Mouse (Mus musculus) monocyte, adult 2 months (primary cell): ENCODE measurements around the gene Pard3.

Source experiments
- DNase-seq, 2 experiments: peaks; one replicate each; pipeline ENCODE4 v3.0.0; 2022; ENCODE audit warnings: low spot score in 2 of 2, low read depth in 1 of 2

Gene Pard3

DNA sequence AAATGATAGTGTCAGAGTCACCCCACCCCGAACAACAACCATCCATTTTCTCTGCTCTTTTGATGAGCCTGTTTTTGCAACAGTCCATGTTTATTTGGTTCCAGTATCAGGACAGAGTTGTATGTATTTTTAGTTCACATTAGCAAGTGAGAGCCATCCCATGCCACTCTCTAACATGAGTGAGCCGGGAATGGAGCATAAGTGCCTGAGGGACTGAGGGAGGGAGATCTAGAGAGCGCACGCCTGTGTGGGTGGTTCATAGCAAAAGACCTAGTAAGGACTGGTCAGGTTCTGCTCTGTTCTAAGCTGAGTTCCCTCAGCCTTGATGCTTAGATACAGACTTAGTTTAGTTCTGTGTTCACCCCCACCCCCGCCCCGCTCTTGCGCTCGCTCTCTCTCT, 521.9 kb downstream of the Pard3 start:
- DNase-seq: no peak

DNA sequence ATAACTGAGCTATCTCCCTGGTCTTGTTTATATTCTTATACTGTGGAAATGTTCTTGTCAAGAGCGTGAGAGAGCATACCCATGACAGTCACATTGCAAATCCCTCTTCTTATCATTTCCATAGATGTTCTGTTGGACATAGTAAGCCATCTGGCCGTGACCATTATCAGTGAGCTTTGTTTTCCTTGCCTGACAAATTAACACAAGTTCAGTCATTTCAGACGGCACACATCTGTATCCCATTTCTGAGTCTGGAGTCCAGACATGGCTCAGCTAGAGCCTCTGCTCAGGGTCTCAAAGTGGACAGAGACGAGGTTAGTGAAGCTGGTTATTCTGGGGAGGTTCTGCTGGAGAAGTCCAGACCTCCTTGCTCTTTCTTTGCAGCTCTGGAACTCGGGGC, 523.0 kb downstream of the Pard3 start:
- DNase-seq: no peak

DNA sequence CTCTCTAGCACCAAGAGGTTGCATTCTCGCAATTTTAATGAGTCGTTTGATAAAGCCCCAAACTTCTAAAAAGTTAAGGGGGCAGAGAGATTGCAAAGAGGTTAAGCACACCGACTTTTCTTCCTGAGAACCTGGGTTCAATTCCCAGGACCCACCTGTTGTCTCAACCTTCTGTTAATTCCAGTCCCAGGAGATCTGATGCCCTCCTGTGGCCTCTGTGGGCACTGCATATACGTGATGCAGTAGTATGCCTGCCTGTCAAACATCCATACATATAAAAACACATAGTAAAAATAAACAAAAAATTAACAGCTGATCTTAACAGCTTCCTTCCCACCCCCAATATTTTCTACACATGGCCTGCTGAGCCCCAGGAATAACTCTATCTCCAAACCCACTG, 524.6 kb downstream of the Pard3 start:
- no peak for DNase-seq

DNA sequence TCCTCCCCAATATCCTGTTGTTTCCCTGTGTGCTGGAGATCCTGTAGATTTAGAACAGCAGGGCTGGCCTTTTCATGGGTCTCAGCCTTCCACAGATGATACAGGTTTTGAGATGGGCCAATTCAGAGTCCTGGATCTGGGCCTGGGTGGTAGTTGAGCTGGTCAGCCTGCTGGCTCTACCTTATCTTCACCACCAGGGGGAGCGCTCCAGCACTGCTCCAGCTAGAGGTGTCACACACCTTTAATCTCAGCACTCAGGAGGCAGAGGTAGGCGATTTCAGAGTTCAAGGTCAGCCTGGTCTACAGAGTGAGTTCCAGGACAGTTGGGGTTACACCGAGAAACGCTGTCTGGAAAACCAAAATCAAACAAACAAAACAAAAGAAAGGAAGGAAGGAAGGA, 525.6 kb downstream of the Pard3 start:
- peak; percentile 3 to 31 for DNase-seq

DNA sequence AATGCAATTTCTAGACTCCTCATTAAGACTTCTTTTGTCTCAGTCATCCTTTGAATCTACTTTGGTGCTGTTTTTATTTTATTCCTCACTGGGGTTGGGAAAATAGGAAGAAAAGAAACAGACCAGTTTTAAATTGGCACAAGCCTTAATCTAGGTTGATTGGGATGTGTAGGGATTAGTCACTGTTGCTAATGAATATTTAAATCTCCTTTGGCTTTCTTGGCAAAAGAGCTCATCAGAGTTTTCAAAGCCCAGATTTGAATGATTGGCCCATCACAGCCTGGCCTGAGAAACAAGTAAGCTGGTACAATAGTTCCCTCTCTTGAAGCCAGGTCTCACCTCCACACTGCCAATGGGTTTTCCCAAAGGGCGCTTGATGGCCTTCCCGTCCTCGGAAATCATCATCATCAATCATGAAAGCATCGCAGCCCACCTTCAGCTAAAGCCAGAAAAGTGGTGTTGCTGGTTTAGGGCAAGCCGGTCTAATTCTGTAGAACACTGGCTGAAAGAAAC, 527.0 kb downstream of the Pard3 start:
- no peak for DNase-seq

DNA sequence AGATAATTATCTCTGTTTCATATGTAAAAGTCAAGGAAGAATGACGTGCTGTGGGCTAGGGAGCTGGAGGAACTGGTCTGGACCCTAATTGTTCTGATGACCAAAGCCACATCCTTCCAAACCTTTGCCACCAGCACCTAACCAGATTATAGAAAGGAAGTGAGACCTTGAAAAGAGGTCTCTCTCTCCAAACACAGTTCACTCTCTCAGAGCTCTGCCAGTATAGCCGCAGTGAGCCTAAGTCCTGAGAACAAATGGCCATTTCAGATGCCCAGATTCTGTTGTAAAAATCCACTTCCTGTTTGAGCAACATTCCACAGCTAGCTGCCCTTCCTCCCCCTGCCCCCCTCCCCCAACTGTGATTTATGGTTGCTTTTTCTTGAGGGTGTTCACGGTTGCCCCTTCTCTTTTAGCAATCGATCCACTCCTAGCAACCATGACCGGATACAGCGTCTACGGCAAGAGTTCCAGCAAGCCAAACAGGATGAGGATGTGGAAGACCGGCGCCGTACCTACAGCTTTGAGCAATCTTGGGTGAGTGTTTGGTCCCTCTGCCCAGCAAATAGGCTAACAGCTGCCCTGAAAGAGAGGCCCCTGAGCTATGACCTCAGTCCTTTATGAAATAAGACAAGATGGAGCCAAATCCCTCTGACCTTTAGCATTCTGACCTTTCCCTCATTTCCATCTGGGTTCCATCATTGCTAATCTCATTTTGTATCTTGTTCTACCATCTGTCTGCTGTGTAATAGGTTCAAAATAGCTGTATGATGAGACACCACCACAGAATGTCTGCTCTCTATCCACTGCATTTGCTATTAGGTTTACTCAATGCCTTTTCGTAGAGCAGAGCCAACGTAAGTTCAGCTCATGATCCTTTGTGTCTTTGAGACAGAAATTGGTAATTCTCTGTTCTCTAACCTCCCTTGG, 529.2 kb downstream of the Pard3 start:
- DNase-seq: no peak

DNA sequence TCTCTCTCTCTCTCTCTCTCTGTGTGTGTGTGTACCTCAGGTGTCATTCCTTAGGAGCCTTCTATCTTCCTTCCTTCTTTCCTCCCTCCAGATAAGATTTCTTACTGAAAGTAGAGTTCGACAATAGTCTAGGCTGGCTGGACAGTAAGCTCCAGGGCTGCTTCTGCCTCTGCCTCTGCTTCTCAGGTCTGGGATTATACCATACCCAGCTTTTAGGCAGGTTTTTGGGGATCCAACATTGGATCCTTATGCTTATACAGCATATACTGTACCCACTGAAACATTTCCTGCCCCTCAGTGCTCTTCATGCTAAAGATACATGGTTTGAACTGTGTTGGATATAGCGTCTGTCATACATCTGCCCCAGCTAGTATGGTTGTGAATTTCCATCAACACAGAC, 536.9 kb downstream of the Pard3 start:
- no peak for DNase-seq

DNA sequence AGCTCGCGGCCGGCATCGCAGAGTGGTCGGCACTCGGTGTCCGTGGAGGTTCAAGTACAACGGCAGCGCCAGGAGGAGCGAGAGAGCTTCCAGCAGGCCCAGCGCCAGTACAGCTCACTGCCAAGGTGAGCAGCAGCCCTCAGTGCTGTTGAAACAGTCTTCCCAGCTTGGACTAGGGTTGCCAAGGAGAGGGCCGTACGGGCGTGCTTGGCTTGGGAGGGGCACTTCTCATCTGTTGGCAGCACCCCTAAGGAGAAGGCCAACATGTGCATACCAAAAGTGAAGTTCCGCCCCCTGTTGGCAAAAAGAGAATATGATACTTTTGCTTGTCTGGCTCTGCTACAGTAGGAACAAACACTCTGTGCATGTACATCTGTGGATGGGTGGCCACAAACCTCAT, 539.4 kb downstream of the Pard3 start:
- DNase-seq: no peak

DNA sequence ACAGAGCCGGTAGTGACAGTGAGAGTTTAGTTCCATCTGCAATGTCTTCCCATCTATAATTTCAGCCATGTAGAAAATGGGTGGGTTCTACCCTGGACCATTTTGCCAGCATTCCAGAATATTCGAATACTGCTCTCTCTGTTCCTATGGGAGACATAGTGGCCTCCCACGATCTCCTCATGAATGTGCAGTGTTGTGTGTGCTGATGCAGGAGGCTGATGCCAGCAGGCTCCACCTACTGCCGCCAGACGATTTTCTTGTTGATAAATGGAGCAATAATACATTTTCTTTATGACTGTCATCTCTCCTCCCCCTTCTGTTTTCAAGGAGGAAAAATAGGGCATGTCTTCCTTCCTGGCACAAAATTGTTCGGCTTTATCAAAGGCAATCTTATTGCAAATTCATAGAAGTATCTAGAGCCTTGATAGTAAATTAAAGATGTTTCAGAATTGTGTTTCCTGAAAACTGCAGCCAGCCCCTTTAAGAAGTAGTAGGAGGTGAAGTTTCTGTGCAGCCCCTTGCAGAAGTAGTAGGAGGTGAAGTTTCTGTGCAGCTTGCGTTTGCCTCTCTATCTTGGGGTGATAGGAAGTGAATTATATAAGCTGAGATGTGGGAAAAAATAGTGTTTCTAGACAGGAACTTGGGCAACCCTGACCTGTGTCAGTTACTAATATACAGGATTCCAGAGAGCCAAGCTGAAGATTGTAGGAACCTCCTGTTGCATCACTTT, 545.0 kb downstream of the Pard3 start:
- no peak for DNase-seq

DNA sequence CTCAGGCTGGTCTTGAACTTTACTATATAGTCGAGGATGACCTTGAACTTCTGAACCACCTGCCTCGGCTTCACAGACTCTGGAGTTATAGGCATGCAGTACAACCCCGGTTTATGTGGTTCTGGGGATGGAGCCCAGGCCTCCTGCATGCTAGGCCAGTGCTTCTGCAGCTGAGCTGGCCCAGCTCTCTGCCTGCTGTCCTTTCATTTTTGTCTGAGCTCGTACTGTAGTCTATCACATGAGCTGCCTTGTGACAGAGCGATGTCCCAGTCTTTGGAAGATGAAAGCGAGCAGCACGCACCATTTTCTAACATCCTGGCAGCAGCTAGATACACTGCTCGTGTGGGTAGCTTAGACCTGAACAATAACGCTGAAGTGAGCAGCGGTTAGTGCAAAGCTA, 545.6 kb downstream of the Pard3 start:
- no peak for DNase-seq

DNA sequence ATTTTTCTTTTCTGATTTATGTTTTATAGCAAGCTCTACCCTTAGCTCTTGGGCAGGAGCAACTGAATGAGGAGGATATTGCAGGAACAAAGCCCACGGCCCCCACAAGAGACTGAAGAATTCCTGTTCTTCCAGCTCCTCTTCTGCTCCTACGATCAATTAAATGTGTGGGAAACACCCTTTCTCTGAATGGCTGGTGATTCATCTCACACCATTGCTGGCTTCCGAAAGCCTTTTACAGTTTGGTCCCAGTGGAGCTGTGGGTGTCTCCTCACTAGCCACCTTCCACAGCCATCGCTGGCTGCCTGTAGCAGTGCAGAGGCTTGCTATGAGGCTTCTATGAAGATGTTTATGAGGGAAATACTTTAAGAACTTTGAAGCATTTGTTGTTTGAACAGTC, 550.5 kb downstream of the Pard3 start:
- no peak for DNase-seq

DNA sequence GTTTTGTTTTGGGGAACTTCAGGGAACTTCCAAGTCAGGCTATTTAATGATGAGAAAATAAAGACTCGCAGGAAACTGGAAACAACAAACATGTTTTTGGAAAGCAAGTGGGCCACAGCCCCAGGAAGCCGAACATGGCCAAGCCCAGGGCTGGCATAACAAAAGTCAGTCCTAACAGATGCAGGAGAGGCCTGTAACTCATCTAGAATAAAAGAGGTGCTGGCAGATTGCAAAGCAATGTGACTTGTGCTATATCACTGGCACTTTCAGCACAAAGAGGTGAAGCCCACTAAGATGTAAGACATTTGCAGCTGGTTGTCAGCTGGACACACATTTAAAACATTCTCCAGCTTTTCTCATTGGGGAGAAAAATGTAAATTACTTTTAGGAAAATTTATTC, 553.0 kb downstream of the Pard3 start:
- no peak for DNase-seq

DNA sequence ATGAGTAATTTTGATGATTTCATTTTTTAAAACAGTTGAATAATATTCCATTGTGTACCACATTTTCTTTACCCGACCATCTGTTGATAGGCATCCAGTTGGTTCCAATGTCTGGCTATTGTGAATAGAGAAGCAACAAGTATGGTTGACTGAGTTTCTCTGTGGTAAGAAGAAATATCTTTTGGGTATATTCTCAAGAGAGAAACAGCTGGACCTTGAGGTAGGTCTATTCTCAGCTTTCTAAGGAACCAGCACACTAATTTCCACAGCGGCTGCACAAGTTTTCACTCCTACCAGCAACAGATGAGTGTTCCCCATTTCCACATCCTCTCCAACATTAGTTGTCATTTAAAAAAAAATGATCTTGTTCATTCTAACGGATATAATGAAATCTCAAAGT, 558.4 kb downstream of the Pard3 start:
- no peak for DNase-seq

DNA sequence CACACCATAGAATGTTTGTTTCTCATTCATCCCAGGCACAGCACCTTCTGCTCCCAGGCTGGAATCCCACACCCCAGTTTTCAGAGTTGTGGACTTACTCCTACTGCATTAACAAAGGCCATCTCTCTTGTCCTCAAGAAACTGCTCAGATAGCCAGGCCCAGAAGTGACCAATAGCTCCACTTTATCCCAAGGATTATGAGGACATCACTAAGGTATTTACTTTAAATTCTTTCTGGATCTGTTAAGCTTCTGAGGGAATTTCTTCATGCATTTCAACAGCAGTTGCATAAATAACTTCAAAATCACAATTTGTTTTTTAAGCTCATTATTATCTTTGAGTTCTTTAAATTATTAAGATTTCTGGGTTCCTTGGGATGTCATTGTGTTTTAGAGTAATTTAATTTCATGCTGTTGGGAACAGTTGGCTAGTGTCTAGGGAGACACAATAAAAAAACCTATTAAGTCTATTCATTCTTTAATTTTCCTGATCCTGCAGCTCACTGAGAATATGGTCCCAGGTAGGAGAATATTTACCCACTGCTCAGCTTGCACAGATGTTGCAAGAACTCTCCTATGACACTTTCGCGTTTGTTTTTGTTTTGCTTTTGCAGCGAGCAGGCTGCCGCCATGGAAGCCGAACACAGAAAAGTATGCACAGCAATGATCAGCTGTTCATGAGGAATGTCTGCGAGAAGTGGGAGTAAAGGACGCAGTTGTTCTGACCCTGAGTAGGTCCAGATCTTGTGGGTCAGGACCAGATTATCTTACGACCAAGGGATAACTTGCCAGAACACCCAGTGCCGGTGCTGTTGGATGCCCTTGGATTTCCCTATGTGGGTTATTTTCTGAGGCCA, 574.8 kb downstream of the Pard3 start:
- no peak for DNase-seq

DNA sequence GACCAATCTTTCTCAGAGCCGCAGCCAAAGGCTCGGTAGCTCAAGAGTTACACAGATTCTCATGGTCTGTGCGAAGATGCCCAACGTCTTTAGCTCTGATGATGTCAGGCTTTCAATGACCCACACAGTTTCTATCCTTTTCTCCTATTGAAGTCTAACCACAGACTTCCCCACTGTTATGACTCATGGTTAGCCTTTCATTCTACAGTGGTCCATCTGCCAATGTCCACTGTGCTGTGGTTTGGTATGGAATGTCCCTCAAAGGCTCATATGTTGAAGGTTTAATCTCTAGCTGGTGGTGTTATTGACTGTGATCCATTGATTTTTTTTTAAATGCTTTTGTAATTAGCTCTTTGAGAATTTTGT, 575.4 kb downstream of the Pard3 start:
- no peak for DNase-seq

DNA sequence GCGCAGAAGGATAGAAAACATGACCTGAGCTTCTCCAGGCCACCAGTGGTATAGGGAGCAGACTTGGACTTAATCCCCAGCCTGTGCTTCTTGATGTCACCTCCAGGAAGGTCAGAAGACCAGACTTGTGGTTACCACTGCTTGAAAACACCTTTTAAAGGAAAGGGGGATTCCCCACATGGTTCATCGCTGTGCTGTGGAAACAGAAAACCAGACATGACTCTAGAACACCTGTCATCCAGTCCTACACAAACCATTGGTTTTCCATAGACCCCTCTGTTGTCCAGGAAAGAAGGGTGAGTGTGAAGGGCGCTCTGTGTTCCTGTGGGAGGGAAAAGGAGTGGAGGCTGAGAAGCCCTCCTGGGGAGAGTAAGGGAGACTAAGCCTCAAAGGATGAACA, 591.9 kb downstream of the Pard3 start:
- no peak for DNase-seq
